Mouse (Mus musculus): ENCODE results near the gene Mgst2.

GRCm38 (mm10) chr3:51697931-51698330 lies 37.8 kb downstream of the Mgst2 start:
- TF ChIP-seq SMC3 (IDR thresholded peaks at IDR 0.05; ENCODE audit: low read depth, low read length) = no peak
- TF ChIP-seq EP300 (IDR thresholded peaks at IDR 0.05; ENCODE audit: low read length) = no peak
